Mouse (Mus musculus) midbrain, postnatal 0 days (tissue): ENCODE results near the gene Nkiras2. TPM values are rescaled to one million over a fixed set of nuclear protein-coding genes. Genes with fewer than 3 reads are reported as not detected.
"Not testable (repeated sequence)": the region's sequence is repeated elsewhere in the genome, so short reads cannot be mapped to it uniquely, and the experiment has no call there.

Experiments
- ATAC-seq: fragments of 200-750 bp; cut with Nextera tagmentation; 2 replicates; pipeline ENCODE4 v1.8.0; 2017; ENCODE audit warnings: moderate number of reproducible peaks, mild to moderate bottlenecking, moderate TSS enrichment, moderate library complexity; ENCODE audit not compliant: low FRiP score
- DNase-seq: peaks from one replicate; pipeline ENCODE4 v3.0.0-alpha.2; 2015; ENCODE audit warnings: low spot score
- H3K27ac ChIP-seq: fragments of 300-500 bp; sonication (generic); 2 replicates; pipeline ENCODE4 v1.5.1; 2014; ENCODE audit warnings: low read depth, mild to moderate bottlenecking, low read length, mixed read lengths
- H3K27me3 ChIP-seq: fragments of 300-500 bp; sonication (generic); 2 replicates; pipeline ENCODE4 v1.6.1; 2014; ENCODE audit warnings: low read length, control low read depth, mixed read lengths; ENCODE audit not compliant: insufficient read depth
- H3K36me3 ChIP-seq: fragments of 300-500 bp; sonication (generic); 2 replicates; pipeline ENCODE4 v1.6.1; 2014; ENCODE audit warnings: low read length, control low read depth, mixed read lengths; ENCODE audit not compliant: insufficient read depth
- H3K4me1 ChIP-seq: fragments of 300-500 bp; sonication (generic); 2 replicates; pipeline ENCODE4 v1.6.1; 2014; ENCODE audit warnings: mild to moderate bottlenecking, control low read depth, antibody characterized with exemption, low read length, mixed read lengths; ENCODE audit not compliant: insufficient read depth
- H3K4me2 ChIP-seq: fragments of 300-500 bp; sonication (generic); 2 replicates; pipeline ENCODE4 v1.6.1; 2014; ENCODE audit warnings: low read depth, mild to moderate bottlenecking, low read length, mixed read lengths; ENCODE audit not compliant: poor library complexity, severe bottlenecking
- H3K4me3 ChIP-seq: fragments of 300-500 bp; sonication (generic); 2 replicates; pipeline ENCODE4 v1.5.1; 2014; ENCODE audit warnings: low read depth, mild to moderate bottlenecking, low read length, moderate library complexity
- H3K9ac ChIP-seq: fragments of 300-500 bp; sonication (generic); replicated peaks from 2 replicates; pipeline ENCODE4 v1.6.1; 2014; ENCODE audit warnings: mild to moderate bottlenecking, low read length, moderate library complexity, mixed read lengths; ENCODE audit not compliant: poor library complexity, severe bottlenecking
- H3K9me3 ChIP-seq: fragments of 300-500 bp; sonication (generic); 2 replicates; pipeline ENCODE4 v1.6.1; 2016; ENCODE audit warnings: low read length, control low read depth
- CTCF ChIP-seq: IDR thresholded peaks from 2 replicates; pipeline ENCODE4 v1.5.1; 2016; ENCODE audit warnings: antibody characterized with exemption, mild to moderate bottlenecking
- WGBS: fragments of 180-500 bp; shearing (Covaris S2); extraction: QIAGEN DNeasy Blood & Tissue Kit; methylation state at CpG from one replicate; pipeline ENCODE4 v1.1.7; 2014; 5-methylcytosine and 5-hydroxymethylcytosine counted together
- polyA plus RNA-seq: library from polyadenylated mRNA; unstranded; fragments of >200 nt; fragmentation: Nextera tagmentation; extraction: Ambion mirVana; gene quantifications from 2 replicates; pipeline ENCODE4 v1.2.1, GENCODE M21; 2015
- total RNA-seq: library from RNA; depleted of rRNA; stranded (reverse); fragments of >200 nt; gene quantifications from 2 replicates; pipeline ENCODE4 v1.2.3, GENCODE M21; 2014

Gene Nkiras2
- total and polyA plus RNA-seq, 2 experiments from 2014 or later: 80.9 to 125 TPM

DNA sequence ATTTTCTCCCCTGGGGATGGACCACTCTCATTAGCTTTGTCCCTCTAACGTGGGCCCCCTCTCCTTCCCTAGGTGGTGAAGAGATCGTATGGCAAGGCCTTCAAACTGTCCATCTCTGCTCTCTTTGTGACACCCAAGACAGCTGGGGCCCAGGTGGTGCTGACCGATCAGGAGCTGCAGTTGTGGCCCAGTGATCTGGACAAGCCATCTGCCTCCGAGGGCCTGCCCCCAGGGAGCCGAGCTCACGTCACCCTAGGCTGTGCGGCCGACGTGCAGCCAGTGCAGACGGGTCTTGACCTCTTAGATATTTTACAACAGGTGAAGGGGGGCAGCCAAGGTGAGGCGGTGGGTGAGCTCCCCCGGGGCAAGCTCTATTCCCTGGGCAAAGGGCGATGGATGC lies 38.8 kb upstream of the Nkiras2 start:
- H3K4me2 ChIP-seq: no peak overlapping the region
- peaks cover 4% of the 10 kb centered on the region for H3K4me1 ChIP-seq
- H3K9me3 ChIP-seq: no peaks in the 10 kb centered on the region
- no peak for ATAC-seq
- no peak for DNase-seq
- no peak for TF ChIP-seq CTCF
- peaks cover 50% of the 10 kb centered on the region for H3K36me3 ChIP-seq
- H3K27ac ChIP-seq: no peak overlapping the region
- no peaks in the 10 kb centered on the region for H3K27me3 ChIP-seq
- WGBS: 89% methylated on average over 13 of the region's 13 CpGs
- no peak overlapping the region for H3K4me3 ChIP-seq
- no peak overlapping the region for H3K9ac ChIP-seq

DNA sequence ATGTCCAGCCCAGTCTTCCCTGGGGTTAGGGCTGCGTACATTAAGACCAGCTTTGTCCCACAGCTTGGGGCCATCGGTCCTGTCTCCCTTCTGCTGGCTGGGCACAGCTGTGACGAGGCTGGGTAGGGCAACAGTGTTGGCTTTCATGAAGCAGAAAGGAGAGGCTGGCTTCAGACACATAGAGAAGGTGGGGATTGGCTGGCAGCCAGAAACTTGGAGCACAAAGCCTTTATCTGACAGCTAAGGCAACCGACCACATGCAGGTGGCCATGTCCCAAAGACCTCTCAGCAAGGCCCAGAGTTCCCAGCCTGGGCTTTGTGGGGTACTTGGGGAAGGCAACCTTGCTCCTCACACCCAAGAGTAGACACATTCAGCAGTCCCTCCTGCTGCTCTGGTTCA lies 37.3 kb upstream of the Nkiras2 start:
- H3K27me3 ChIP-seq: no peaks in the 10 kb centered on the region
- no peaks in the 10 kb centered on the region for H3K9me3 ChIP-seq
- 62% methylated on average over 4 of the region's 4 CpGs for WGBS
- H3K27ac ChIP-seq: 0 out of 2 replicates have a peak overlapping the region, but pooled peaks have one; percentile 26
- peak; percentile 63 for DNase-seq
- peaks cover 65% of the 10 kb centered on the region for H3K36me3 ChIP-seq
- TF ChIP-seq CTCF: no peak
- H3K4me2 ChIP-seq: no peak overlapping the region
- H3K4me1 ChIP-seq: no peaks in the 10 kb centered on the region
- no peak for ATAC-seq
- no peak overlapping the region for H3K4me3 ChIP-seq
- no peak overlapping the region for H3K9ac ChIP-seq

- DNase-seq, H3K9ac ChIP-seq, H3K4me3 ChIP-seq, H3K27ac ChIP-seq, ATAC-seq, H3K9me3 ChIP-seq, H3K4me2 ChIP-seq, H3K4me1 ChIP-seq, H3K27me3 ChIP-seq: not testable (repeated sequence)
- 89% methylated on average over 1 of the region's 1 CpGs for WGBS
- peaks cover 71% of the 10 kb centered on the region for H3K36me3 ChIP-seq
These were observed 36.6 kb upstream of the Nkiras2 start for GRCm38 (mm10) chr11:100582413-100582812.

GRCm38 (mm10) chr11:100582836-100583235 lies 36.2 kb upstream of the Nkiras2 start:
- H3K4me2 ChIP-seq: no peak overlapping the region
- no peak overlapping the region for H3K9ac ChIP-seq
- WGBS: 82% methylated on average over 2 of the region's 2 CpGs
- no peaks in the 10 kb centered on the region for H3K4me1 ChIP-seq
- no peaks in the 10 kb centered on the region for H3K27me3 ChIP-seq
- no peak for TF ChIP-seq CTCF
- DNase-seq (no peak), ATAC-seq (no peak)
- no peaks in the 10 kb centered on the region for H3K9me3 ChIP-seq
- H3K4me3 ChIP-seq: no peak overlapping the region
- H3K36me3 ChIP-seq: peaks cover 75% of the 10 kb centered on the region
- no peak overlapping the region for H3K27ac ChIP-seq

GRCm38 (mm10) chr11:100584561-100584961 lies 34.5 kb upstream of the Nkiras2 start:
- no peak overlapping the region for H3K4me2 ChIP-seq
- no peak overlapping the region for H3K9ac ChIP-seq
- H3K4me1 ChIP-seq: no peaks in the 10 kb centered on the region
- no peak overlapping the region for H3K27ac ChIP-seq
- H3K36me3 ChIP-seq: peaks cover 78% of the 10 kb centered on the region
- no peak for TF ChIP-seq CTCF
- H3K4me3 ChIP-seq: no peak overlapping the region
- WGBS: 90% methylated on average over 7 of the region's 7 CpGs
- no peaks in the 10 kb centered on the region for H3K27me3 ChIP-seq
- no peaks in the 10 kb centered on the region for H3K9me3 ChIP-seq
- DNase-seq (no peak), ATAC-seq (no peak)

DNA sequence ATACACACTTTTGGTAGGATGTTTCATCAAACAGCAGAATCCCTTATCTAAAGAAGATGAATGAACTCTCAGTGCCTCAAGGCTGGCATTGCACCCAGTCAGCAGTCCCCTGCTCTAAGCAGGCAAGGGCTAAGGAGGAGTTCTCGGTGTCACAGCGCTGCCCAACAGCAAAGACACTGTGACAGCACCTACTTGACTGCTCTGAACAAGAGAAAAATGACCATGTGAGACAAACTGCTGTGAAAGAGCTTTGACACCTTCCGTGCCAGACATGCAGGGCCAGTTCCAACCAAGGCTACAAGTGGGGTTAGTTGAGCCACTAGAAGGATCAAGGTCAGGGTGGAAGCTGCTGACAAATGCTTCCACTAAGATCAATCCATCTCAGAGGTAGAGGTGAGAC lies 33.9 kb upstream of the Nkiras2 start:
- H3K9ac ChIP-seq: no peak overlapping the region
- DNase-seq (no peak), ATAC-seq (no peak)
- H3K4me2 ChIP-seq: no peak overlapping the region
- no peaks in the 10 kb centered on the region for H3K9me3 ChIP-seq
- no peaks in the 10 kb centered on the region for H3K4me1 ChIP-seq
- WGBS: 93% methylated on average over 3 of the region's 3 CpGs
- TF ChIP-seq CTCF: no peak
- no peaks in the 10 kb centered on the region for H3K27me3 ChIP-seq
- peaks cover 82% of the 10 kb centered on the region for H3K36me3 ChIP-seq
- H3K4me3 ChIP-seq: no peak overlapping the region
- no peak overlapping the region for H3K27ac ChIP-seq

DNA sequence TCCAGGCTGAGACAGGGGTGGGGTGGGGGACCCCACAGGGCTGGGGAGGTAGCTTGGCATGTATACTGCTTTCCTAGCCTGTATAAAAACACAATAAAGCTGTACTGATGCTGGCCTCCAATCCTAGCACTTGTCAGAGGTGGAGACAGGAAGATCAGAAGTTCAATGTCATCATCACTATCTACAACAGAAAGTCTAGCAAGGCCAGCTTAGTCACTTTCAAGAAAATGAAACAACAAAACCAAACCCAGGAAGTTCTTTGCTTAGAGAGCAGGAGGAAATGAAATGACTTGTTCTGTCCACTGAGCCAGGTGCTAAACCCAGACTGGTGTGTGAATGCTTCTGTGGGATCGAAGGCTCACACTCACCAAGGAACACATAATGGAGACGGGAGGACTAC lies 30.6 kb upstream of the Nkiras2 start:
- peaks cover 88% of the 10 kb centered on the region for H3K36me3 ChIP-seq
- no peak overlapping the region for H3K4me2 ChIP-seq
- H3K27ac ChIP-seq: no peak overlapping the region
- H3K27me3 ChIP-seq: no peaks in the 10 kb centered on the region
- H3K4me3 ChIP-seq: no peak overlapping the region
- H3K9me3 ChIP-seq: no peaks in the 10 kb centered on the region
- 98% methylated on average over 2 of the region's 2 CpGs for WGBS
- TF ChIP-seq CTCF: no peak
- no peaks in the 10 kb centered on the region for H3K4me1 ChIP-seq
- ATAC-seq (no peak), DNase-seq (no peak)
- H3K9ac ChIP-seq: no peak overlapping the region
